Mouse (Mus musculus): ENCODE results near the gene Cbx5. TPM values are rescaled to one million over a fixed set of nuclear protein-coding genes. Genes with fewer than 3 reads are reported as not detected.
A peak's percentile ranks its signal among the peaks of the same experiment; 100 is the strongest.
"Not testable (repeated sequence)": the region's sequence is repeated elsewhere in the genome, so short reads cannot be mapped to it uniquely, and the experiment has no call there.

The Cbx5 gene
- polyA plus RNA-seq, 1 experiment from 2014 or later = 177 TPM

- H3K36me3 ChIP-seq (ENCODE audit: control insufficient read depth, insufficient read depth, low read length) = no peaks in the 10 kb centered on the region
- peak overlapping the region; percentile 52 for H3K9ac ChIP-seq (replicated peaks; ENCODE audit: low read length)
- peaks cover 6% of the 10 kb centered on the region; the same call in 1 of the 2 replicates for H3K4me1 ChIP-seq (ENCODE audit: control insufficient read depth, insufficient read depth, low read length)
- H3K4me3 ChIP-seq (replicated peaks; ENCODE audit: low read depth, low read length) = peak overlapping the region; percentile 28
- 0 out of 2 replicates have a peak, but pooled peaks cover 4% of the 10 kb centered on the region for H3K27me3 ChIP-seq (ENCODE audit: control insufficient read depth, insufficient read depth, low read length)
- H3K4me2 ChIP-seq (ENCODE audit: low read length) = peak overlapping the region; percentile 66
- under 1% methylated on average over 25 of the region's 25 CpGs for WGBS
- H3K9me3 ChIP-seq (ENCODE audit: control insufficient read depth, low read length) = no peaks in the 10 kb centered on the region
- ATAC-seq (ENCODE audit: low FRiP score, low TSS enrichment) (no peak; the same call in 1 of the 2 replicates), DNase-seq (peak; percentile 34)
- no peak overlapping the region for H3K27ac ChIP-seq (replicated peaks; ENCODE audit: low read depth, low read length)
Measured at GRCm38 (mm10) chr15:103255169-103255568, 15.6 kb upstream of the Cbx5 start.

GRCm38 (mm10) chr15:103253352-103253751 lies 13.7 kb upstream of the Cbx5 start:
- peaks cover 12% of the 10 kb centered on the region for H3K36me3 ChIP-seq (ENCODE audit: control insufficient read depth, insufficient read depth, low read length)
- DNase-seq (no peak), ATAC-seq (ENCODE audit: low FRiP score, low TSS enrichment) (no peak)
- H3K27ac ChIP-seq (replicated peaks; ENCODE audit: low read depth, low read length) = no peak overlapping the region
- no peak overlapping the region for H3K4me3 ChIP-seq (replicated peaks; ENCODE audit: low read depth, low read length)
- H3K4me2 ChIP-seq (ENCODE audit: low read length) = no peak overlapping the region
- H3K27me3 ChIP-seq (ENCODE audit: control insufficient read depth, insufficient read depth, low read length) = 0 out of 2 replicates have a peak, but pooled peaks cover 4% of the 10 kb centered on the region
- no peaks in the 10 kb centered on the region for H3K9me3 ChIP-seq (ENCODE audit: control insufficient read depth, low read length)
- WGBS = 96% methylated on average over 1 of the region's 1 CpGs
- peaks cover 6% of the 10 kb centered on the region; the same call in 1 of the 2 replicates for H3K4me1 ChIP-seq (ENCODE audit: control insufficient read depth, insufficient read depth, low read length)
- H3K9ac ChIP-seq (replicated peaks; ENCODE audit: low read length) = no peak overlapping the region

GRCm38 (mm10) chr15:103252660-103253059 lies 13.0 kb upstream of the Cbx5 start:
- H3K4me2 ChIP-seq (ENCODE audit: low read length) = no peak overlapping the region
- peaks cover 6% of the 10 kb centered on the region; the same call in 1 of the 2 replicates for H3K4me1 ChIP-seq (ENCODE audit: control insufficient read depth, insufficient read depth, low read length)
- peaks cover 19% of the 10 kb centered on the region for H3K36me3 ChIP-seq (ENCODE audit: control insufficient read depth, insufficient read depth, low read length)
- H3K9me3 ChIP-seq (ENCODE audit: control insufficient read depth, low read length) = no peaks in the 10 kb centered on the region
- DNase-seq = no peak
- no peak overlapping the region for H3K9ac ChIP-seq (replicated peaks; ENCODE audit: low read length)
- H3K27ac ChIP-seq (replicated peaks; ENCODE audit: low read depth, low read length) = no peak overlapping the region
- WGBS = 89% methylated on average over 3 of the region's 3 CpGs
- no peak overlapping the region for H3K4me3 ChIP-seq (replicated peaks; ENCODE audit: low read depth, low read length)
- ATAC-seq (ENCODE audit: low FRiP score, low TSS enrichment) = no peak
- 0 out of 2 replicates have a peak, but pooled peaks cover 4% of the 10 kb centered on the region for H3K27me3 ChIP-seq (ENCODE audit: control insufficient read depth, insufficient read depth, low read length)

GRCm38 (mm10) chr15:103251595-103251994 lies 12.0 kb upstream of the Cbx5 start:
- Histone ChIP-seq H3K4me1 (ENCODE audit: control insufficient read depth, insufficient read depth, low read length) (peaks cover 6% of the 10 kb centered on the region; the same call in 1 of the 2 replicates), H3K27me3 (ENCODE audit: control insufficient read depth, insufficient read depth, low read length) (0 out of 2 replicates have a peak, but pooled peaks cover 4% of the 10 kb centered on the region), H3K9ac (replicated peaks; ENCODE audit: low read length) (no peak overlapping the region), H3K9me3 (ENCODE audit: control insufficient read depth, low read length) (no peaks in the 10 kb centered on the region), H3K27ac (replicated peaks; ENCODE audit: low read depth, low read length) (no peak overlapping the region), H3K4me2 (ENCODE audit: low read length) (no peak overlapping the region), H3K4me3 (replicated peaks; ENCODE audit: low read depth, low read length) (no peak overlapping the region), H3K36me3 (ENCODE audit: control insufficient read depth, insufficient read depth, low read length) (peaks cover 30% of the 10 kb centered on the region)
- 78% methylated on average over 1 of the region's 1 CpGs for WGBS
- no peak for DNase-seq
- no peak for ATAC-seq (ENCODE audit: low FRiP score, low TSS enrichment)

- Histone ChIP-seq H3K9ac (replicated peaks; ENCODE audit: low read length) (no peak overlapping the region), H3K4me2 (ENCODE audit: low read length) (no peak overlapping the region), H3K27me3 (ENCODE audit: control insufficient read depth, insufficient read depth, low read length) (0 out of 2 replicates have a peak, but pooled peaks cover 4% of the 10 kb centered on the region), H3K4me3 (replicated peaks; ENCODE audit: low read depth, low read length) (no peak overlapping the region), H3K9me3 (ENCODE audit: control insufficient read depth, low read length) (no peaks in the 10 kb centered on the region), H3K4me1 (ENCODE audit: control insufficient read depth, insufficient read depth, low read length) (peaks cover 6% of the 10 kb centered on the region), H3K27ac (replicated peaks; ENCODE audit: low read depth, low read length) (no peak overlapping the region), H3K36me3 (ENCODE audit: control insufficient read depth, insufficient read depth, low read length) (peaks cover 42% of the 10 kb centered on the region)
- peak; percentile 50 for DNase-seq
- ATAC-seq (ENCODE audit: low FRiP score, low TSS enrichment) = no peak
- 44% methylated on average over 2 of the region's 2 CpGs for WGBS
Measured at GRCm38 (mm10) chr15:103250195-103250740, 10.7 kb upstream of the Cbx5 start.

- not testable (repeated sequence) for H3K27ac ChIP-seq (replicated peaks; ENCODE audit: low read depth, low read length); H3K4me1 ChIP-seq (ENCODE audit: control insufficient read depth, insufficient read depth, low read length); H3K4me3 ChIP-seq (replicated peaks; ENCODE audit: low read depth, low read length); DNase-seq; H3K9ac ChIP-seq (replicated peaks; ENCODE audit: low read length); H3K4me2 ChIP-seq (ENCODE audit: low read length); H3K27me3 ChIP-seq (ENCODE audit: control insufficient read depth, insufficient read depth, low read length); ATAC-seq (ENCODE audit: low FRiP score, low TSS enrichment); H3K9me3 ChIP-seq (ENCODE audit: control insufficient read depth, low read length)
- peaks cover 48% of the 10 kb centered on the region for H3K36me3 ChIP-seq (ENCODE audit: control insufficient read depth, insufficient read depth, low read length)
- WGBS = 83% methylated on average over 6 of the region's 6 CpGs
Measured at GRCm38 (mm10) chr15:103249511-103249910, 9.9 kb upstream of the Cbx5 start.

GRCm38 (mm10) chr15:103248401-103249313 lies 9.0 kb upstream of the Cbx5 start:
- H3K4me2 ChIP-seq (ENCODE audit: low read length) = no peak overlapping the region
- H3K27ac ChIP-seq (replicated peaks; ENCODE audit: low read depth, low read length) = no peak overlapping the region
- H3K36me3 ChIP-seq (ENCODE audit: control insufficient read depth, insufficient read depth, low read length) = peaks cover 52% of the 10 kb centered on the region
- peaks cover 3% of the 10 kb centered on the region for H3K4me1 ChIP-seq (ENCODE audit: control insufficient read depth, insufficient read depth, low read length)
- H3K9me3 ChIP-seq (ENCODE audit: control insufficient read depth, low read length) = no peaks in the 10 kb centered on the region
- H3K4me3 ChIP-seq (replicated peaks; ENCODE audit: low read depth, low read length) = no peak overlapping the region
- no peak overlapping the region for H3K9ac ChIP-seq (replicated peaks; ENCODE audit: low read length)
- H3K27me3 ChIP-seq (ENCODE audit: control insufficient read depth, insufficient read depth, low read length) = no peaks in the 10 kb centered on the region
- DNase-seq (no peak), ATAC-seq (ENCODE audit: low FRiP score, low TSS enrichment) (no peak; the same call in 1 of the 2 replicates)
- WGBS = 88% methylated on average over 28 of the region's 28 CpGs

GRCm38 (mm10) chr15:103247782-103248400 lies 8.3 kb upstream of the Cbx5 start:
- no peak for DNase-seq
- Histone ChIP-seq H3K4me3 (replicated peaks; ENCODE audit: low read depth, low read length) (no peak overlapping the region), H3K27me3 (ENCODE audit: control insufficient read depth, insufficient read depth, low read length) (no peaks in the 10 kb centered on the region), H3K9me3 (ENCODE audit: control insufficient read depth, low read length) (no peaks in the 10 kb centered on the region), H3K4me2 (ENCODE audit: low read length) (no peak overlapping the region), H3K9ac (replicated peaks; ENCODE audit: low read length) (no peak overlapping the region), H3K27ac (replicated peaks; ENCODE audit: low read depth, low read length) (no peak overlapping the region), H3K36me3 (ENCODE audit: control insufficient read depth, insufficient read depth, low read length) (peaks cover 60% of the 10 kb centered on the region), H3K4me1 (ENCODE audit: control insufficient read depth, insufficient read depth, low read length) (peaks cover 8% of the 10 kb centered on the region)
- ATAC-seq (ENCODE audit: low FRiP score, low TSS enrichment) = no peak
